Mouse (Mus musculus): ENCODE results near the gene Ccdc97.
"Not testable (repeated sequence)": the region's sequence is repeated elsewhere in the genome, so short reads cannot be mapped to it uniquely, and the experiment has no call there.

Gene Ccdc97

GRCm38 (mm10) chr7:25718788-25719417 is at the start of gene Ccdc97:
TSS of gene Ccdc97 (minus strand) at chr7:25719088.
- DNase-seq (ENCODE audit: low read depth, low spot score) = peak; percentile 91

GRCm38 (mm10) chr7:25768229-25768628 is 49.3 kb upstream of the Ccdc97 start:
- DNase-seq (ENCODE audit: low read depth, low spot score) = no peak

- no peak for DNase-seq (ENCODE audit: low read depth, low spot score)
These were observed 47.2 kb upstream of the Ccdc97 start for GRCm38 (mm10) chr7:25766108-25766507.

GRCm38 (mm10) chr7:25764221-25764620 is 45.3 kb upstream of the Ccdc97 start:
- no peak for DNase-seq (ENCODE audit: low read depth, low spot score)

GRCm38 (mm10) chr7:25763678-25764077 is 44.8 kb upstream of the Ccdc97 start:
- DNase-seq (ENCODE audit: low read depth, low spot score) = no peak

GRCm38 (mm10) chr7:25761354-25761753 is 42.5 kb upstream of the Ccdc97 start:
- no peak for DNase-seq (ENCODE audit: low read depth, low spot score)

- peak; percentile 52 for DNase-seq (ENCODE audit: low read depth, low spot score)
These were observed 37.1 kb upstream of the Ccdc97 start for GRCm38 (mm10) chr7:25756011-25756410.

GRCm38 (mm10) chr7:25755468-25755833 is 36.6 kb upstream of the Ccdc97 start:
- no peak for DNase-seq (ENCODE audit: low read depth, low spot score)

- DNase-seq (ENCODE audit: low read depth, low spot score) = peak; percentile 99
These were observed 36.0 kb upstream of the Ccdc97 start, which contains the start of gene Hnrnpul1 for GRCm38 (mm10) chr7:25754738-25755467. TSS of gene Hnrnpul1 (minus strand) at chr7:25754757.

- DNase-seq (ENCODE audit: low read depth, low spot score) = no peak
These were observed 35.5 kb upstream of the Ccdc97 start for GRCm38 (mm10) chr7:25754439-25754737.

GRCm38 (mm10) chr7:25753643-25754438 is 35.0 kb upstream of the Ccdc97 start:
- DNase-seq (ENCODE audit: low read depth, low spot score) = no peak

- no peak for DNase-seq (ENCODE audit: low read depth, low spot score)
These were observed 34.2 kb upstream of the Ccdc97 start for GRCm38 (mm10) chr7:25753076-25753475.

- DNase-seq (ENCODE audit: low read depth, low spot score) = no peak
These were observed 28.0 kb upstream of the Ccdc97 start for GRCm38 (mm10) chr7:25746844-25747243.

- no peak for DNase-seq (ENCODE audit: low read depth, low spot score)
These were observed 19.4 kb upstream of the Ccdc97 start for GRCm38 (mm10) chr7:25738277-25738676.

- DNase-seq (ENCODE audit: low read depth, low spot score) = no peak
These were observed 18.0 kb upstream of the Ccdc97 start for GRCm38 (mm10) chr7:25736920-25737319.

- no peak for DNase-seq (ENCODE audit: low read depth, low spot score)
These were observed 16.1 kb upstream of the Ccdc97 start for GRCm38 (mm10) chr7:25734991-25735390.

GRCm38 (mm10) chr7:25731294-25732055 is 12.6 kb upstream of the Ccdc97 start:
- DNase-seq (ENCODE audit: low read depth, low spot score) = no peak

- no peak for DNase-seq (ENCODE audit: low read depth, low spot score)
These were observed 11.0 kb upstream of the Ccdc97 start for GRCm38 (mm10) chr7:25729862-25730261.

GRCm38 (mm10) chr7:25729396-25729795 is 10.5 kb upstream of the Ccdc97 start:
- DNase-seq (ENCODE audit: low read depth, low spot score) = no peak

- DNase-seq (ENCODE audit: low read depth, low spot score) = no peak
These were observed 8.9 kb upstream of the Ccdc97 start for GRCm38 (mm10) chr7:25727800-25728199.

- no peak for DNase-seq (ENCODE audit: low read depth, low spot score)
These were observed 7.0 kb upstream of the Ccdc97 start for GRCm38 (mm10) chr7:25725886-25726285.

- DNase-seq (ENCODE audit: low read depth, low spot score) = not testable (repeated sequence)
These were observed 2.9 kb upstream of the Ccdc97 start for GRCm38 (mm10) chr7:25721776-25722175.
